Mouse (Mus musculus) liver, postnatal 0 days (tissue): ENCODE measurements around the gene Meiob. TPM values are rescaled to one million over a fixed set of nuclear protein-coding genes. Genes with fewer than 3 reads are reported as not detected.

ENCODE experiments used
- ATAC-seq: fragments of 200-750 bp; cut with Nextera tagmentation; 2 replicates; pipeline ENCODE4 v1.8.0; 2017; ENCODE audit warnings: mild to moderate bottlenecking, moderate library complexity
- DNase-seq: peaks from one replicate; pipeline ENCODE4 v3.0.0-alpha.2; 2016
- H3K27ac ChIP-seq: fragments of 300-500 bp; sonication (generic); 2 replicates; pipeline ENCODE4 v1.5.1; 2014; ENCODE audit warnings: antibody characterized with exemption, moderate library complexity, mild to moderate bottlenecking, low read depth
- H3K27me3 ChIP-seq: fragments of 300-500 bp; sonication (generic); 2 replicates; pipeline ENCODE4 v1.6.1; 2014; ENCODE audit warnings: low read length, control low read depth, mixed read lengths; ENCODE audit not compliant: insufficient read depth
- H3K36me3 ChIP-seq: fragments of 300-500 bp; sonication (generic); replicated peaks from 2 replicates; pipeline ENCODE4 v1.6.1; 2014; ENCODE audit warnings: mild to moderate bottlenecking, control low read depth, low read length, moderate library complexity, mixed read lengths; ENCODE audit not compliant: insufficient read depth
- H3K4me1 ChIP-seq: fragments of 300-500 bp; sonication (generic); 2 replicates; pipeline ENCODE4 v1.6.1; 2014; ENCODE audit warnings: antibody characterized with exemption, mild to moderate bottlenecking, control low read depth; ENCODE audit not compliant: insufficient read depth
- H3K4me2 ChIP-seq: fragments of 300-500 bp; sonication (generic); 2 replicates; pipeline ENCODE4 v1.6.1; 2014; ENCODE audit warnings: low read depth, mild to moderate bottlenecking, low read length, moderate library complexity, mixed read lengths
- H3K4me3 ChIP-seq: fragments of 300-500 bp; sonication (generic); 2 replicates; pipeline ENCODE4 v1.5.1; 2014; ENCODE audit warnings: low read depth, low read length
- H3K9ac ChIP-seq: fragments of 300-500 bp; sonication (generic); replicated peaks from 2 replicates; pipeline ENCODE4 v1.6.1; 2014; ENCODE audit warnings: mild to moderate bottlenecking, moderate library complexity
- H3K9me3 ChIP-seq: fragments of 300-500 bp; sonication (generic); 2 replicates; pipeline ENCODE4 v1.6.1; 2016; ENCODE audit warnings: mild to moderate bottlenecking, control low read depth, low read length, mixed read lengths
- CTCF ChIP-seq: sonication (generic); IDR thresholded peaks from 2 replicates; pipeline ENCODE4 v1.5.1; 2016; ENCODE audit warnings: antibody characterized with exemption, low read depth
- EP300 ChIP-seq: IDR thresholded peaks from 2 replicates; pipeline ENCODE4 v1.6.1; 2016; ENCODE audit warnings: antibody characterized with exemption, low read depth, mild to moderate bottlenecking
- WGBS: fragments of 180-500 bp; shearing (Covaris S2); extraction: QIAGEN DNeasy Blood & Tissue Kit; methylation state at CpG from one replicate; pipeline ENCODE4 v1.1.7; 2014; ENCODE audit not compliant: insufficient replicate concordance; 5-methylcytosine and 5-hydroxymethylcytosine counted together
- polyA plus RNA-seq: library from polyadenylated mRNA; unstranded; fragments of >200 nt; fragmentation: Nextera tagmentation; extraction: Ambion mirVana; gene quantifications from 2 replicates; pipeline ENCODE4 v1.2.1, GENCODE M21; 2015

Gene Meiob
- polyA plus RNA-seq, 1 experiment from 2014 or later: 0.97 TPM

DNA sequence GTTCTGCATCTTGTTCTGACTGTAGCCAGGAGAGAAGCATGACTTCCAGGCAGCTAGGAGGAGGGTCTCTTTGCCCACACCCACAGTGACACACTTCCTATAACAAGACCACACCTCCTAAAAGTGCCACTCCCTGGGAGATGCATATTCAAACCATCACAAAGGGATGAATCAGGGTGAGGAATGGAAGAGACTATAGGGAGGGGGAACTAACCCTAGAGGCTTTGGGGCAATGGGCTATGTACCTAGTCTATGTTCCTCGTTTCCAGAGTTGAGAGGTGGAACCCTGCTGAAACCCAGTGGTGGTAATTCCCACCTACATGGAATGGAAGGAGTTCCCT, 70.3 kb downstream of the Meiob start:
- H3K36me3 ChIP-seq: no peaks in the 10 kb centered on the region
- H3K9ac ChIP-seq: no peak overlapping the region
- peaks cover 11% of the 10 kb centered on the region for H3K4me1 ChIP-seq
- no peak overlapping the region for H3K4me3 ChIP-seq
- DNase-seq: no peak
- H3K27me3 ChIP-seq: no peaks in the 10 kb centered on the region
- no peaks in the 10 kb centered on the region for H3K9me3 ChIP-seq
- ATAC-seq: no peak
- H3K27ac ChIP-seq: no peak overlapping the region
- WGBS: 47% methylated on average over 1 of the region's 1 CpGs
- no peak overlapping the region for H3K4me2 ChIP-seq
- TF ChIP-seq EP300 (no peak), CTCF (no peak)

DNA sequence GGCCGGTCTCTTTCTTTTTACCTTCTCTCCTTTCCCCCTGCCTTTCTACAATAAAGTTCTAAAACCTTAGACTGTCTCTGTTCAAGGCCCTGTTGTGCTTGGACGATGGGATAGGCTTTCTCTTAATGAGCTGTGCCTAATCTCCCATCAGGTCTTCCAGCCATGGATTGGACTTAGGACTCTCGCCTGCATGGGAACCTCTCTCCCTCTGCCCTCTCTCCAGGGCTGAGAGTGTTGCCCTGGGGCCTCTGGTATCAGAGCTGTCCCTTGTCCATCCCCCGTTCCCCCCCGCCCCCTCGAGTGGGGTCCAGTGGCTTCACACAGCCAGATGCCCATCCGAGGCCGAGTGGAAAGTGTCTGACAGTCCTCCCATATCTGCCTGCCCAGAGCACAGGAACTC, 70.9 kb downstream of the Meiob start:
- no peak overlapping the region for H3K4me2 ChIP-seq
- DNase-seq: no peak
- no peaks in the 10 kb centered on the region for H3K36me3 ChIP-seq
- 70% methylated on average over 8 of the region's 8 CpGs for WGBS
- no peak overlapping the region for H3K27ac ChIP-seq
- TF ChIP-seq CTCF: no peak
- no peaks in the 10 kb centered on the region for H3K9me3 ChIP-seq
- no peaks in the 10 kb centered on the region for H3K27me3 ChIP-seq
- ATAC-seq: no peak
- H3K9ac ChIP-seq: no peak overlapping the region
- peaks cover 11% of the 10 kb centered on the region; the same call in 1 of the 2 replicates for H3K4me1 ChIP-seq
- H3K4me3 ChIP-seq: no peak overlapping the region

DNA sequence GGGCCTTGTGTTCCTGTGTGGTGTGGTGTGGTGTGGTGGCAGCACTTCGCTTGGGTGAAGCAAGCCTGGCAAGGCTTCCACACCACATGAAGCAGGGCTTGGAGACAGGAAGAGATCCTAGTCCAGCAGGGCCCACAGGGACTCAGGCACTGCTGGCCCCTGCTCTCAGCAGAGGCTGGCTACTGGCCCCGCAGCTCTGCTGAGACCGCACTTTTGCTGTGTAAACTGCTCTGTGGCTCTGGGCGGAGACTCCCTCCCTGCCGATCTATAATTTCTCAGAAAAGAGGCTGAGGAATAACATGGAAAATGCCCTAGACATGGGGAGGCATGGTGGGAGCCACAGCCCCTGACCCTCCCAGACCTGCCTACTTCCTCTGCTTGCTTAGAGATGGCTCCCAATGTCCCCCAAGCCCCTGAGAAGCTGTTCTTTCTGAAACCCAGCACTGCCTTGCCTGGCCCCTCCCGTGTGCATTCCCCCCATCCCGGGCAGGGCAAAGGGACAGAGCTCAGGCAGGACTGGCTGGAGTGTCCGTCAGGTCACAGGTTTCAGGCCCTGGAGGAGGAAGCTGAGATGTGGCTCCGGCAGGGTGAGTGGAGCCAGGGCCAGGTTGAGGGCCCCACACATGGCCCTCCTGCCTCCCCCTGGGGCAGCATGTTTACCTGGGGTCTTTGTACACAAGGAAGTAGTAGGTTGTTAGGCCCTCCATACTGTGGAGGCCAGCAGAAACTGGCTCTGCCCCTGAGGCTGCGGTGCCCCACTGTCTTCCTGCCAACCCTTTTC, 73.4 kb downstream of the Meiob start:
- ATAC-seq (peak; percentile 73), DNase-seq (peak; percentile 53)
- Histone ChIP-seq H3K9me3 (no peaks in the 10 kb centered on the region), H3K4me2 (peak overlapping the region; percentile 64), H3K27ac (peak overlapping the region; percentile 94), H3K9ac (peak overlapping the region; percentile 68), H3K4me3 (peak overlapping the region; percentile 21), H3K27me3 (no peaks in the 10 kb centered on the region), H3K4me1 (peaks cover 11% of the 10 kb centered on the region; the same call in 1 of the 2 replicates), H3K36me3 (peaks cover 7% of the 10 kb centered on the region)
- TF ChIP-seq EP300 (no peak), CTCF (no peak)
- 60% methylated on average over 10 of the region's 10 CpGs for WGBS

DNA sequence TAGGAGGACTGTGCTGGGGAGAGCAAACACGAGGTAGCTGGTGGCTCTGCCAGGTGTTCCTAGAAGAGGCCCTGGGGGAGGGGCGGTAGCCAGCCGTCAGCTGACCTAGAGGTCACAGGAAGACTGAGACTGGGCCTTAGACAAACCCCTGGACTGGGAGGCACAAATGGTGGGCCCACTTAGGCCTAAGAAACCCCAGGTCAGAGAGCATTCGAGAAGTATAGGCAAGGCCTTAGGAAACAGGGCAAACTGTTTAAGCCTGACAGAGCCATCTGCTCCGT, 74.0 kb downstream of the Meiob start:
- H3K4me2 ChIP-seq: peak overlapping the region; percentile 64
- H3K9ac ChIP-seq: peak overlapping the region; percentile 68
- no peaks in the 10 kb centered on the region for H3K27me3 ChIP-seq
- peaks cover 11% of the 10 kb centered on the region; the same call in 1 of the 2 replicates for H3K4me1 ChIP-seq
- DNase-seq: peak; percentile 73
- peak overlapping the region; percentile 21 for H3K4me3 ChIP-seq
- H3K9me3 ChIP-seq: no peaks in the 10 kb centered on the region
- no peak for TF ChIP-seq EP300
- no peak for TF ChIP-seq CTCF
- H3K36me3 ChIP-seq: peaks cover 12% of the 10 kb centered on the region
- peak; percentile 83 for ATAC-seq
- peak overlapping the region; percentile 94 for H3K27ac ChIP-seq
- 48% methylated on average over 5 of the region's 5 CpGs for WGBS

- H3K36me3 ChIP-seq: peaks cover 17% of the 10 kb centered on the region
- TF ChIP-seq CTCF (no peak), EP300 (no peak)
- H3K9me3 ChIP-seq: no peaks in the 10 kb centered on the region
- H3K27me3 ChIP-seq: no peaks in the 10 kb centered on the region
- peak overlapping the region; percentile 68 for H3K9ac ChIP-seq
- ATAC-seq: peak; percentile 60
- peak overlapping the region; percentile 21 for H3K4me3 ChIP-seq
- H3K4me2 ChIP-seq: peak overlapping the region; percentile 64
- WGBS: 64% methylated on average over 8 of the region's 8 CpGs
- H3K4me1 ChIP-seq: peaks cover 11% of the 10 kb centered on the region; the same call in 1 of the 2 replicates
- DNase-seq: no peak
- H3K27ac ChIP-seq: peak overlapping the region; percentile 94
Observed at GRCm38 (mm10) chr17:24878531-24878930, 74.4 kb downstream of the Meiob start.

- H3K4me1 ChIP-seq: peaks cover 8% of the 10 kb centered on the region
- H3K4me2 ChIP-seq: no peak overlapping the region
- no peak overlapping the region for H3K4me3 ChIP-seq
- H3K27me3 ChIP-seq: no peaks in the 10 kb centered on the region
- H3K36me3 ChIP-seq: peaks cover 29% of the 10 kb centered on the region
- peak; percentile 50 for DNase-seq
- TF ChIP-seq CTCF: peak; percentile 80
- TF ChIP-seq EP300: no peak
- no peak for ATAC-seq
- 50% methylated on average over 7 of the region's 7 CpGs for WGBS
- no peak overlapping the region for H3K9ac ChIP-seq
- no peaks in the 10 kb centered on the region for H3K9me3 ChIP-seq
- H3K27ac ChIP-seq: no peak overlapping the region
Observed at GRCm38 (mm10) chr17:24881738-24882440, 77.8 kb downstream of the Meiob start.
